Mouse (Mus musculus): ENCODE measurements around the gene Rprml. TPM values are rescaled to one million over a fixed set of nuclear protein-coding genes. Genes with fewer than 3 reads are reported as not detected.

Rprml gene
- not detected for polyA plus RNA-seq (2015; fragmentation: Illumina TruSeq; extraction: RNeasy Lipid Tissue Mini Kit (QIAGEN cat#74804); ENCODE audit: insufficient read depth, low read depth, low replicate concordance)

GRCm38 (mm10) chr11:103649301-103649982 lies at the start of gene Rprml:
Gene Rprml (plus strand): TSS chr11:103649570.

GRCm38 (mm10) chr11:103621040-103621439 lies 28.3 kb upstream of the Rprml start, which contains the start of gene Gm884:
Gene Gm884 (minus strand): TSS chr11:103621140.

GRCm38 (mm10) chr11:103638790-103639189 lies 10.6 kb upstream of the Rprml start, which contains the start of gene Lyzl6:
Gene Lyzl6 (minus strand): TSS chr11:103638890.

GRCm38 (mm10) chr11:103697565-103698176 lies 48.3 kb downstream of the Rprml start, which contains the start of gene Gosr2:
Gene Gosr2 (minus strand): TSS chr11:103697898.

Other genes starting within 250 kb of the Rprml start
- gene Plekhm1, start 236.9 kb upstream of the Rprml start, polyA plus RNA-seq (2015; fragmentation: Illumina TruSeq; extraction: RNeasy Lipid Tissue Mini Kit (QIAGEN cat#74804); ENCODE audit: insufficient read depth, low read depth, low replicate concordance): 2.8 TPM
- gene Lrrc37a, start 145.0 kb upstream of the Rprml start, polyA plus RNA-seq (2015; fragmentation: Illumina TruSeq; extraction: RNeasy Lipid Tissue Mini Kit (QIAGEN cat#74804); ENCODE audit: insufficient read depth, low read depth, low replicate concordance): not detected
- not detected for gene Gm884, start 28.4 kb upstream of the Rprml start, polyA plus RNA-seq (2015; fragmentation: Illumina TruSeq; extraction: RNeasy Lipid Tissue Mini Kit (QIAGEN cat#74804); ENCODE audit: insufficient read depth, low read depth, low replicate concordance)
- gene Lyzl6, start 10.7 kb upstream of the Rprml start, polyA plus RNA-seq (2015; fragmentation: Illumina TruSeq; extraction: RNeasy Lipid Tissue Mini Kit (QIAGEN cat#74804); ENCODE audit: insufficient read depth, low read depth, low replicate concordance): not detected
- gene Gosr2, start 48.3 kb downstream of the Rprml start, polyA plus RNA-seq (2015; fragmentation: Illumina TruSeq; extraction: RNeasy Lipid Tissue Mini Kit (QIAGEN cat#74804); ENCODE audit: insufficient read depth, low read depth, low replicate concordance): 16.4 TPM
- not detected for gene Wnt9b, start 100.3 kb downstream of the Rprml start, polyA plus RNA-seq (2015; fragmentation: Illumina TruSeq; extraction: RNeasy Lipid Tissue Mini Kit (QIAGEN cat#74804); ENCODE audit: insufficient read depth, low read depth, low replicate concordance)
- not detected for gene Wnt3, start 124.6 kb downstream of the Rprml start, polyA plus RNA-seq (2015; fragmentation: Illumina TruSeq; extraction: RNeasy Lipid Tissue Mini Kit (QIAGEN cat#74804); ENCODE audit: insufficient read depth, low read depth, low replicate concordance)

Data from pancreas, adult 10 weeks (tissue).